8 mouse cellular contexts compared by ENCODE assay signal in the genomic region with DNA sequence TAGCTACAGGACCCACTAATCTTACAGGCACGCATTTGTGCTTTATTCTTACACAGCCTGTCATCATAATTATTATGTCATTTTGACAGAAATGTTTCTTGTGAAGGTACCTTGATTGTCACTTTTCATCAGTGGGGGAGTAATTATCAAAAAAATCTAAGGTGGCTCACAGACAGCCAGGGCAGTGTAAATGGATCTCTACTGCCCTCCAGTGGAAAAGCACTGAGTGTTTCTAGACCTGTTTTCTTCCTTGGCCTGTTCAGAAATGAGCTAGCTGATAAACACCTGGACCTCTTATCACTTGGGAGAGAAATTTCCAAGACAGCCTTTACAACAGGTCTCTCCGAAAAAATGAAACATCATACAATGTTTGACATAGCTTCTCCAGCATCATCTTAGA. TPM values are rescaled to one million over a fixed set of nuclear protein-coding genes. Genes with fewer than 3 reads are reported as not detected.
DNase-seq lines count a peak whose midpoint lies in the region; ATAC-seq lines count a peak whose summit lies in the region.

No protein-coding gene starts in this region.

- H3K36me3 ChIP-seq in intestine, embryonic 14.5 days (ENCODE audit: control insufficient read depth, insufficient read depth, low read length), result no peaks in the 10 kb centered on the region
- H3K36me3 ChIP-seq in intestine, embryonic 16.5 days (ENCODE audit: control insufficient read depth, insufficient read depth, low read length), result no peaks in the 10 kb centered on the region

- H3K4me2 ChIP-seq in intestine, embryonic 14.5 days (ENCODE audit: low read length), result no peak overlapping the region
- no peak overlapping the region for H3K4me2 ChIP-seq in intestine, embryonic 16.5 days (ENCODE audit: low read depth, low read length)

- H3K27ac ChIP-seq in intestine, embryonic 14.5 days (ENCODE audit: low read depth), result no peak overlapping the region
- H3K27ac ChIP-seq in intestine, embryonic 16.5 days (ENCODE audit: low read length), result no peak overlapping the region

- ATAC-seq in intestine, embryonic 14.5 days (replicated peaks; ENCODE audit: low FRiP score, low TSS enrichment, low read depth), result no peak
- ATAC-seq in intestine, embryonic 16.5 days, result no peak

- 54% methylated on average over 2 of the region's 2 CpGs for WGBS in intestine, embryonic 14.5 days
- 43% methylated on average over 2 of the region's 2 CpGs for WGBS in intestine, embryonic 16.5 days

- peaks cover 4% of the 10 kb centered on the region for H3K4me1 ChIP-seq in intestine, embryonic 14.5 days (replicated peaks; ENCODE audit: control insufficient read depth, insufficient read depth, low read length)
- peaks cover 5% of the 10 kb centered on the region for H3K4me1 ChIP-seq in intestine, embryonic 16.5 days (ENCODE audit: control insufficient read depth, insufficient read depth, low read length)

- H3K4me3 ChIP-seq in intestine, embryonic 14.5 days (ENCODE audit: low read depth, low read length), result no peak overlapping the region
- no peak overlapping the region for H3K4me3 ChIP-seq in intestine, embryonic 16.5 days (ENCODE audit: low read length)

- no peaks in the 10 kb centered on the region for H3K27me3 ChIP-seq in intestine, embryonic 14.5 days (replicated peaks; ENCODE audit: control insufficient read depth, insufficient read depth, low read length)
- no peaks in the 10 kb centered on the region for H3K27me3 ChIP-seq in intestine, embryonic 16.5 days (replicated peaks; ENCODE audit: control insufficient read depth, insufficient read depth, low read length)

- no peak overlapping the region for H3K9ac ChIP-seq in intestine, embryonic 14.5 days (ENCODE audit: low read length)
- H3K9ac ChIP-seq in intestine, embryonic 16.5 days (ENCODE audit: low read depth, low read length), result no peak overlapping the region

- peak; percentile 63 for DNase-seq in intestine, embryonic 14.5 days (ENCODE audit: low spot score)
- DNase-seq in 416B (ENCODE audit: low read depth), result peak; percentile 61
- DNase-seq in ES-CJ7 (ENCODE audit: low read depth, low spot score), result peak; percentile 29
- DNase-seq in forelimb bud, embryonic 11.5 days (ENCODE audit: low read depth, low spot score), result peak; percentile 39
- peak; percentile 19 to 42 for DNase-seq in natural killer cell, adult 2 months (ENCODE audit: low spot score in 2 of 2)
- no peak for DNase-seq in urinary bladder, postnatal 10 days (ENCODE audit: low spot score)
- no peak for DNase-seq in gastrocnemius, postnatal 10 days

- H3K9me3 ChIP-seq in intestine, embryonic 14.5 days (ENCODE audit: control insufficient read depth, low read length), result no peaks in the 10 kb centered on the region
- H3K9me3 ChIP-seq in intestine, embryonic 16.5 days (ENCODE audit: control insufficient read depth, low read length), result no peaks in the 10 kb centered on the region

RNA-seq across cellular contexts. Expression of a gene that starts 4.0 kb away (rescaled TPM):
- polyA plus RNA-seq in intestine, embryonic 14.5 days (2014; fragmentation: Nextera tagmentation; extraction: Ambion mirVana), result 49.0 and 51.7 TPM in 2 replicates
- 34.0 and 36.7 TPM in 2 replicates for polyA plus RNA-seq in intestine, embryonic 16.5 days (2015; fragmentation: Nextera tagmentation; extraction: Ambion mirVana)
- 10 to 100 TPM; 14.1 to 19.6 TPM for total RNA-seq in gastrocnemius, postnatal 10 days (2021)

RNA-seq across cellular contexts. Expression of a gene that starts 46.7 kb away (rescaled TPM):
- polyA plus RNA-seq in intestine, embryonic 14.5 days (2014; fragmentation: Nextera tagmentation; extraction: Ambion mirVana), result 24.2 and 32.1 TPM in 2 replicates
- 39.3 and 39.5 TPM in 2 replicates for polyA plus RNA-seq in intestine, embryonic 16.5 days (2015; fragmentation: Nextera tagmentation; extraction: Ambion mirVana)
- total RNA-seq in gastrocnemius, postnatal 10 days (2021), result 10 to 100 TPM; 16.2 to 17.6 TPM

RNA-seq across cellular contexts. Expression of a gene that starts 46.7 kb away (rescaled TPM):
- 0.07 and 0.09 TPM in 2 replicates for polyA plus RNA-seq in intestine, embryonic 14.5 days (2014; fragmentation: Nextera tagmentation; extraction: Ambion mirVana)
- 0.04 TPM in 1 of 2 replicates, not detected in the other for polyA plus RNA-seq in intestine, embryonic 16.5 days (2015; fragmentation: Nextera tagmentation; extraction: Ambion mirVana)
- under 1 TPM in 1 of 2 experiments, not detected in 1; 0.11 TPM for total RNA-seq in gastrocnemius, postnatal 10 days (2021)

Comparison
In these comparisons a context has a peak if more than half of its experiments do, and no peak if none do; other contexts are left out.
1. DNase-seq: peak in intestine, embryonic 14.5 days (single experiment), 416B (single experiment), ES-CJ7 (single experiment), forelimb bud, embryonic 11.5 days (single experiment) and natural killer cell, adult 2 months (2 of 2); none in urinary bladder, postnatal 10 days (single experiment) and gastrocnemius, postnatal 10 days (single experiment).